Mouse (Mus musculus): Measurements from ENCODE around the gene Spef1. TPM values are rescaled to one million over a fixed set of nuclear protein-coding genes. Genes with fewer than 3 reads are reported as not detected.

Gene Spef1
- polyA plus RNA-seq, 1 experiment from 2014 or later = 5.7 TPM

- no peak overlapping the region for H3K4me2 ChIP-seq
- no peak overlapping the region for H3K27ac ChIP-seq
- 89% methylated on average over 8 of the region's 8 CpGs for WGBS
- H3K9ac ChIP-seq = no peak overlapping the region
- peaks cover 26% of the 10 kb centered on the region for H3K36me3 ChIP-seq
- ATAC-seq (ENCODE audit: insufficient read depth, low FRiP score, low read depth) = no peak
- no peaks in the 10 kb centered on the region for H3K9me3 ChIP-seq
- H3K4me1 ChIP-seq = 0 out of 2 replicates have a peak, but pooled peaks cover 4% of the 10 kb centered on the region
- H3K27me3 ChIP-seq (replicated peaks) = no peaks in the 10 kb centered on the region
- no peak overlapping the region for H3K4me3 ChIP-seq (replicated peaks)
Observed at GRCm38 (mm10) chr2:131147043-131147365, 40.1 kb downstream of the Spef1 start.

GRCm38 (mm10) chr2:131146193-131147042, 40.7 kb downstream of the Spef1 start:
- 79% methylated on average over 21 of the region's 21 CpGs for WGBS
- no peak for ATAC-seq (ENCODE audit: insufficient read depth, low FRiP score, low read depth)
- Histone ChIP-seq H3K4me3 (replicated peaks) (no peak overlapping the region), H3K36me3 (peaks cover 26% of the 10 kb centered on the region), H3K27ac (no peak overlapping the region), H3K9me3 (no peaks in the 10 kb centered on the region), H3K4me1 (0 out of 2 replicates have a peak, but pooled peaks cover 4% of the 10 kb centered on the region), H3K9ac (no peak overlapping the region), H3K27me3 (replicated peaks) (no peaks in the 10 kb centered on the region), H3K4me2 (no peak overlapping the region)

- Histone ChIP-seq H3K9ac (no peak overlapping the region), H3K36me3 (peaks cover 23% of the 10 kb centered on the region), H3K27me3 (replicated peaks) (no peaks in the 10 kb centered on the region), H3K9me3 (no peaks in the 10 kb centered on the region), H3K4me1 (0 out of 2 replicates have a peak, but pooled peaks cover 4% of the 10 kb centered on the region), H3K4me2 (no peak overlapping the region), H3K27ac (no peak overlapping the region), H3K4me3 (replicated peaks) (no peak overlapping the region)
- WGBS = 81% methylated on average over 2 of the region's 2 CpGs
- no peak for ATAC-seq (ENCODE audit: insufficient read depth, low FRiP score, low read depth)
Observed at GRCm38 (mm10) chr2:131145536-131145935, 41.5 kb downstream of the Spef1 start.

- no peak overlapping the region for H3K27ac ChIP-seq
- peaks cover 23% of the 10 kb centered on the region for H3K36me3 ChIP-seq
- ATAC-seq (ENCODE audit: insufficient read depth, low FRiP score, low read depth) = no peak
- H3K4me3 ChIP-seq (replicated peaks) = no peak overlapping the region
- WGBS = 57% methylated on average over 13 of the region's 13 CpGs
- H3K4me1 ChIP-seq = 0 out of 2 replicates have a peak, but pooled peaks cover 4% of the 10 kb centered on the region
- no peaks in the 10 kb centered on the region for H3K9me3 ChIP-seq
- H3K9ac ChIP-seq = no peak overlapping the region
- no peak overlapping the region for H3K4me2 ChIP-seq
- no peaks in the 10 kb centered on the region for H3K27me3 ChIP-seq (replicated peaks)
Observed at GRCm38 (mm10) chr2:131145121-131145520, 42.0 kb downstream of the Spef1 start.

- WGBS = 70% methylated on average over 22 of the region's 22 CpGs
- Histone ChIP-seq H3K27ac (no peak overlapping the region), H3K4me3 (replicated peaks) (no peak overlapping the region), H3K9ac (no peak overlapping the region), H3K4me2 (0 out of 2 replicates have a peak overlapping the region, but pooled peaks have one; percentile 23), H3K4me1 (0 out of 2 replicates have a peak, but pooled peaks cover 4% of the 10 kb centered on the region), H3K36me3 (peaks cover 15% of the 10 kb centered on the region), H3K9me3 (no peaks in the 10 kb centered on the region), H3K27me3 (replicated peaks) (no peaks in the 10 kb centered on the region)
- no peak for ATAC-seq (ENCODE audit: insufficient read depth, low FRiP score, low read depth)
Observed at GRCm38 (mm10) chr2:131143007-131143780, 43.9 kb downstream of the Spef1 start.

GRCm38 (mm10) chr2:131142592-131142991, 44.5 kb downstream of the Spef1 start:
- WGBS = 30% methylated on average over 18 of the region's 18 CpGs
- no peak overlapping the region for H3K4me3 ChIP-seq (replicated peaks)
- no peak overlapping the region for H3K9ac ChIP-seq
- ATAC-seq (ENCODE audit: insufficient read depth, low FRiP score, low read depth) = peak; percentile 61; the same call in 1 of the 2 replicates
- H3K27ac ChIP-seq = no peak overlapping the region
- 0 out of 2 replicates have a peak overlapping the region, but pooled peaks have one; percentile 23 for H3K4me2 ChIP-seq
- H3K4me1 ChIP-seq = 0 out of 2 replicates have a peak, but pooled peaks cover 4% of the 10 kb centered on the region
- H3K27me3 ChIP-seq (replicated peaks) = no peaks in the 10 kb centered on the region
- H3K36me3 ChIP-seq = peaks cover 20% of the 10 kb centered on the region
- H3K9me3 ChIP-seq = no peaks in the 10 kb centered on the region

- Histone ChIP-seq H3K9me3 (no peaks in the 10 kb centered on the region), H3K27ac (no peak overlapping the region), H3K27me3 (replicated peaks) (no peaks in the 10 kb centered on the region), H3K9ac (no peak overlapping the region), H3K4me3 (replicated peaks) (no peak overlapping the region), H3K4me1 (0 out of 2 replicates have a peak, but pooled peaks cover 4% of the 10 kb centered on the region), H3K4me2 (no peak overlapping the region), H3K36me3 (peaks cover 21% of the 10 kb centered on the region)
- WGBS = 79% methylated on average over 8 of the region's 8 CpGs
- no peak for ATAC-seq (ENCODE audit: insufficient read depth, low FRiP score, low read depth)
Observed at GRCm38 (mm10) chr2:131141336-131141986, 45.6 kb downstream of the Spef1 start.

GRCm38 (mm10) chr2:131140533-131140905, 46.6 kb downstream of the Spef1 start:
- peaks cover 21% of the 10 kb centered on the region for H3K36me3 ChIP-seq
- H3K4me2 ChIP-seq = no peak overlapping the region
- 0 out of 2 replicates have a peak overlapping the region, but pooled peaks have one; percentile 13 for H3K27ac ChIP-seq
- H3K9ac ChIP-seq = no peak overlapping the region
- 0 out of 2 replicates have a peak, but pooled peaks cover 4% of the 10 kb centered on the region for H3K4me1 ChIP-seq
- H3K9me3 ChIP-seq = no peaks in the 10 kb centered on the region
- no peaks in the 10 kb centered on the region for H3K27me3 ChIP-seq (replicated peaks)
- WGBS = 68% methylated on average over 5 of the region's 5 CpGs
- ATAC-seq (ENCODE audit: insufficient read depth, low FRiP score, low read depth) = no peak
- H3K4me3 ChIP-seq (replicated peaks) = no peak overlapping the region

- 30% methylated on average over 5 of the region's 5 CpGs for WGBS
- Histone ChIP-seq H3K4me1 (0 out of 2 replicates have a peak, but pooled peaks cover 4% of the 10 kb centered on the region), H3K27me3 (replicated peaks) (no peaks in the 10 kb centered on the region), H3K27ac (0 out of 2 replicates have a peak overlapping the region, but pooled peaks have one; percentile 28), H3K4me3 (replicated peaks) (no peak overlapping the region), H3K36me3 (peaks cover 19% of the 10 kb centered on the region), H3K9ac (no peak overlapping the region), H3K4me2 (no peak overlapping the region), H3K9me3 (no peaks in the 10 kb centered on the region)
- ATAC-seq (ENCODE audit: insufficient read depth, low FRiP score, low read depth) = no peak
Observed at GRCm38 (mm10) chr2:131139886-131140532, 47.1 kb downstream of the Spef1 start.

GRCm38 (mm10) chr2:131139287-131139686, 47.8 kb downstream of the Spef1 start:
- H3K4me3 ChIP-seq (replicated peaks) = no peak overlapping the region
- no peak overlapping the region for H3K4me2 ChIP-seq
- H3K9ac ChIP-seq = no peak overlapping the region
- no peak for ATAC-seq (ENCODE audit: insufficient read depth, low FRiP score, low read depth)
- H3K27me3 ChIP-seq (replicated peaks) = no peaks in the 10 kb centered on the region
- peaks cover 12% of the 10 kb centered on the region for H3K36me3 ChIP-seq
- 92% methylated on average over 5 of the region's 5 CpGs for WGBS
- H3K27ac ChIP-seq = no peak overlapping the region
- H3K9me3 ChIP-seq = no peaks in the 10 kb centered on the region
- 0 out of 2 replicates have a peak, but pooled peaks cover 4% of the 10 kb centered on the region for H3K4me1 ChIP-seq

- 96% methylated on average over 7 of the region's 7 CpGs for WGBS
- ATAC-seq (ENCODE audit: insufficient read depth, low FRiP score, low read depth) = no peak
- H3K4me1 ChIP-seq = 0 out of 2 replicates have a peak, but pooled peaks cover 4% of the 10 kb centered on the region
- H3K27ac ChIP-seq = no peak overlapping the region
- no peak overlapping the region for H3K4me2 ChIP-seq
- H3K4me3 ChIP-seq (replicated peaks) = no peak overlapping the region
- peaks cover 14% of the 10 kb centered on the region for H3K36me3 ChIP-seq
- H3K9me3 ChIP-seq = no peaks in the 10 kb centered on the region
- no peak overlapping the region for H3K9ac ChIP-seq
- H3K27me3 ChIP-seq (replicated peaks) = no peaks in the 10 kb centered on the region
Observed at GRCm38 (mm10) chr2:131138760-131139159, 48.3 kb downstream of the Spef1 start.
